Mouse (Mus musculus): ENCODE measurements around the gene Ptpn14. TPM values are rescaled to one million over a fixed set of nuclear protein-coding genes. Genes with fewer than 3 reads are reported as not detected.
"Not testable (repeated sequence)": the region's sequence is repeated elsewhere in the genome, so short reads cannot be mapped to it uniquely, and the experiment has no call there.

Gene Ptpn14
- polyA plus RNA-seq, 1 experiment, result 7.1 TPM

- H3K4me3 ChIP-seq (ENCODE audit: extremely low read depth, insufficient read depth, insufficient read length), result no peak overlapping the region; the same call in 1 of the 2 replicates
- no peak for TF ChIP-seq CTCF (IDR thresholded peaks at IDR 0.05; ENCODE audit: extremely low read depth, insufficient read depth, insufficient read length, insufficient replicate concordance)
- TF ChIP-seq POLR2A (IDR thresholded peaks at IDR 0.05; ENCODE audit: low read depth, low read length), result no peak
- H3K27me3 ChIP-seq (ENCODE audit: control insufficient read depth, insufficient read depth, low read length), result no peaks in the 10 kb centered on the region
- no peaks in the 10 kb centered on the region for H3K36me3 ChIP-seq (ENCODE audit: control insufficient read depth, insufficient read depth, low read length)
- peaks cover 3% of the 10 kb centered on the region for H3K4me1 ChIP-seq (ENCODE audit: control insufficient read depth, insufficient read depth, insufficient read length)
- WGBS, result 46% methylated on average over 4 of the region's 4 CpGs
- H3K27ac ChIP-seq (ENCODE audit: insufficient read depth, low read length), result no peak overlapping the region
- DNase-seq (ENCODE audit: low read depth in 1 of 2, low spot score in 2 of 2), result no peak
Observed at GRCm38 (mm10) chr1:189689050-189689833, 38.8 kb upstream of the Ptpn14 start.

GRCm38 (mm10) chr1:189692442-189692841 is 35.6 kb upstream of the Ptpn14 start:
- H3K4me1 ChIP-seq (ENCODE audit: control insufficient read depth, insufficient read depth, insufficient read length); DNase-seq (ENCODE audit: low read depth in 1 of 2, low spot score in 2 of 2); H3K36me3 ChIP-seq (ENCODE audit: control insufficient read depth, insufficient read depth, low read length); H3K27me3 ChIP-seq (ENCODE audit: control insufficient read depth, insufficient read depth, low read length); H3K27ac ChIP-seq (ENCODE audit: insufficient read depth, low read length); H3K4me3 ChIP-seq (ENCODE audit: extremely low read depth, insufficient read depth, insufficient read length): not testable (repeated sequence)
- WGBS, result 58% methylated on average over 3 of the region's 3 CpGs

GRCm38 (mm10) chr1:189694391-189694790 is 33.7 kb upstream of the Ptpn14 start:
- no peak for DNase-seq (ENCODE audit: low read depth in 1 of 2, low spot score in 2 of 2)
- Histone ChIP-seq H3K4me3 (ENCODE audit: extremely low read depth, insufficient read depth, insufficient read length) (no peak overlapping the region), H3K4me1 (ENCODE audit: control insufficient read depth, insufficient read depth, insufficient read length) (no peaks in the 10 kb centered on the region), H3K36me3 (ENCODE audit: control insufficient read depth, insufficient read depth, low read length) (no peaks in the 10 kb centered on the region), H3K27me3 (ENCODE audit: control insufficient read depth, insufficient read depth, low read length) (no peaks in the 10 kb centered on the region), H3K27ac (ENCODE audit: insufficient read depth, low read length) (no peak overlapping the region)
- TF ChIP-seq POLR2A (IDR thresholded peaks at IDR 0.05; ENCODE audit: low read depth, low read length) (no peak), CTCF (IDR thresholded peaks at IDR 0.05; ENCODE audit: extremely low read depth, insufficient read depth, insufficient read length, insufficient replicate concordance) (no peak)
- 53% methylated on average over 2 of the region's 2 CpGs for WGBS

- H3K36me3 ChIP-seq (ENCODE audit: control insufficient read depth, insufficient read depth, low read length), result no peaks in the 10 kb centered on the region
- TF ChIP-seq POLR2A (IDR thresholded peaks at IDR 0.05; ENCODE audit: low read depth, low read length) (no peak), CTCF (IDR thresholded peaks at IDR 0.05; ENCODE audit: extremely low read depth, insufficient read depth, insufficient read length, insufficient replicate concordance) (no peak)
- no peak overlapping the region for H3K27ac ChIP-seq (ENCODE audit: insufficient read depth, low read length)
- DNase-seq (ENCODE audit: low read depth in 1 of 2, low spot score in 2 of 2), result no peak
- no peak overlapping the region for H3K4me3 ChIP-seq (ENCODE audit: extremely low read depth, insufficient read depth, insufficient read length)
- no peaks in the 10 kb centered on the region for H3K27me3 ChIP-seq (ENCODE audit: control insufficient read depth, insufficient read depth, low read length)
- H3K4me1 ChIP-seq (ENCODE audit: control insufficient read depth, insufficient read depth, insufficient read length), result no peaks in the 10 kb centered on the region
Observed at GRCm38 (mm10) chr1:189695321-189695720, 32.7 kb upstream of the Ptpn14 start.

GRCm38 (mm10) chr1:189698416-189698815 is 29.7 kb upstream of the Ptpn14 start:
- DNase-seq (ENCODE audit: low read depth in 1 of 2, low spot score in 2 of 2), result no peak
- no peak overlapping the region for H3K4me3 ChIP-seq (ENCODE audit: extremely low read depth, insufficient read depth, insufficient read length)
- no peaks in the 10 kb centered on the region for H3K4me1 ChIP-seq (ENCODE audit: control insufficient read depth, insufficient read depth, insufficient read length)
- WGBS, result 80% methylated on average over 4 of the region's 4 CpGs
- no peaks in the 10 kb centered on the region for H3K27me3 ChIP-seq (ENCODE audit: control insufficient read depth, insufficient read depth, low read length)
- H3K36me3 ChIP-seq (ENCODE audit: control insufficient read depth, insufficient read depth, low read length), result no peaks in the 10 kb centered on the region
- no peak overlapping the region for H3K27ac ChIP-seq (ENCODE audit: insufficient read depth, low read length)
- TF ChIP-seq POLR2A (IDR thresholded peaks at IDR 0.05; ENCODE audit: low read depth, low read length) (no peak), CTCF (IDR thresholded peaks at IDR 0.05; ENCODE audit: extremely low read depth, insufficient read depth, insufficient read length, insufficient replicate concordance) (no peak)

- Histone ChIP-seq H3K27me3 (ENCODE audit: control insufficient read depth, insufficient read depth, low read length) (no peaks in the 10 kb centered on the region), H3K36me3 (ENCODE audit: control insufficient read depth, insufficient read depth, low read length) (no peaks in the 10 kb centered on the region), H3K27ac (ENCODE audit: insufficient read depth, low read length) (no peak overlapping the region), H3K4me1 (ENCODE audit: control insufficient read depth, insufficient read depth, insufficient read length) (no peaks in the 10 kb centered on the region), H3K4me3 (ENCODE audit: extremely low read depth, insufficient read depth, insufficient read length) (no peak overlapping the region)
- WGBS, result 67% methylated on average over 6 of the region's 6 CpGs
- no peak for DNase-seq (ENCODE audit: low read depth in 1 of 2, low spot score in 2 of 2)
- TF ChIP-seq POLR2A (IDR thresholded peaks at IDR 0.05; ENCODE audit: low read depth, low read length) (no peak), CTCF (IDR thresholded peaks at IDR 0.05; ENCODE audit: extremely low read depth, insufficient read depth, insufficient read length, insufficient replicate concordance) (no peak)
Observed at GRCm38 (mm10) chr1:189700186-189700585, 27.9 kb upstream of the Ptpn14 start.

- H3K4me3 ChIP-seq (ENCODE audit: extremely low read depth, insufficient read depth, insufficient read length), result no peak overlapping the region
- H3K27ac ChIP-seq (ENCODE audit: insufficient read depth, low read length), result no peak overlapping the region
- TF ChIP-seq CTCF (IDR thresholded peaks at IDR 0.05; ENCODE audit: extremely low read depth, insufficient read depth, insufficient read length, insufficient replicate concordance) (peak; percentile 88; the same call in 1 of the 2 replicates), POLR2A (IDR thresholded peaks at IDR 0.05; ENCODE audit: low read depth, low read length) (no peak)
- H3K27me3 ChIP-seq (ENCODE audit: control insufficient read depth, insufficient read depth, low read length), result no peaks in the 10 kb centered on the region
- DNase-seq (ENCODE audit: low read depth in 1 of 2, low spot score in 2 of 2), result peak; percentile 29 to 51
- no peaks in the 10 kb centered on the region for H3K4me1 ChIP-seq (ENCODE audit: control insufficient read depth, insufficient read depth, insufficient read length)
- WGBS, result 2% methylated on average over 6 of the region's 6 CpGs
- H3K36me3 ChIP-seq (ENCODE audit: control insufficient read depth, insufficient read depth, low read length), result no peaks in the 10 kb centered on the region
Observed at GRCm38 (mm10) chr1:189700990-189701389, 27.1 kb upstream of the Ptpn14 start.

Data from spleen, adult 2 months (tissue).